Mouse (Mus musculus) left cerebral cortex, adult 9 months (tissue): ENCODE results near the gene Fli1.

ENCODE experiments used
- DNase-seq, 2 experiments: peaks; one replicate each; pipeline ENCODE4 v3.0.0; 2022; ENCODE audit warnings: low spot score in 2 of 2

Gene Fli1

DNA sequence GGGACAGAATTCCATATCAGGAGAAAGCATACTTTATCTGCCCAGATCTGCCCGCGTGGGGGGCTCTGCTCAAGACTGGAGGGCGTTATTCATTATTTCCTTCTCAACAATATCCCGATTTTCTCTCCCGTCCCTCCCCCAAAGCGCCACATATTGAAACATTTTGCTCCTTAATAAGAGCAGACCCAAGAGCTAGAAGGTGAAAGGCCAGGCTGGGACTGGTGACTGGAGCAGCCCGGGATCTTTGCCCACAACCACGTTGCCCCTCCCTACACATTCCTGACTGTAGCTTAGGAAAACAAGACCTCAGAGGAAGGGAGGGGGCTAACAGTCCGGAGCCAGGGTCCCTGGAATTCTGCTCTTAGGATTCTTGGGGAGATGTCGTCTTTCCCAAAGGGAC lies 7.9 kb upstream of the Fli1 start:
- no peak for DNase-seq

GRCm38 (mm10) chr9:32549462-32550384 lies 7.1 kb upstream of the Fli1 start:
- DNase-seq: no peak

DNA sequence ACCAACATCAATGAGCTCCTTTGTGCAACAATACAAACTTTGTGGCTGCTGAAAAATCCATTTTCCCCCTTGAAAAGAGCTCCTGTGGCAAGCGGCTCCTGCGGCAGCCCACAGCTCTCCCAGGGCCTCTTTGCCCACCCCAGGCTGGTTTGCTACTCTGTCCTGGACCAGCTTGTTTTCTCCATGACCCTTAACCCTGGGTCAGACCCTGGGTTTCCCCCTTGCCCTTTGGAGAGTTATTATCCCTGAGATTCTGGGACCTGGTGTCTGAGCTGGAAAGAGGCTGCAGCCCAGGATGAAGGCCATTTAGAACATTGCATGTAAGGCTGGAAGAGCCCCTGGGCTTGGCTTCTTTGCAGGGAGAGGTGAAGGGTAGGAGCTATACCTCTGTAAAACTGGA lies 4.1 kb upstream of the Fli1 start:
- no peak for DNase-seq

DNA sequence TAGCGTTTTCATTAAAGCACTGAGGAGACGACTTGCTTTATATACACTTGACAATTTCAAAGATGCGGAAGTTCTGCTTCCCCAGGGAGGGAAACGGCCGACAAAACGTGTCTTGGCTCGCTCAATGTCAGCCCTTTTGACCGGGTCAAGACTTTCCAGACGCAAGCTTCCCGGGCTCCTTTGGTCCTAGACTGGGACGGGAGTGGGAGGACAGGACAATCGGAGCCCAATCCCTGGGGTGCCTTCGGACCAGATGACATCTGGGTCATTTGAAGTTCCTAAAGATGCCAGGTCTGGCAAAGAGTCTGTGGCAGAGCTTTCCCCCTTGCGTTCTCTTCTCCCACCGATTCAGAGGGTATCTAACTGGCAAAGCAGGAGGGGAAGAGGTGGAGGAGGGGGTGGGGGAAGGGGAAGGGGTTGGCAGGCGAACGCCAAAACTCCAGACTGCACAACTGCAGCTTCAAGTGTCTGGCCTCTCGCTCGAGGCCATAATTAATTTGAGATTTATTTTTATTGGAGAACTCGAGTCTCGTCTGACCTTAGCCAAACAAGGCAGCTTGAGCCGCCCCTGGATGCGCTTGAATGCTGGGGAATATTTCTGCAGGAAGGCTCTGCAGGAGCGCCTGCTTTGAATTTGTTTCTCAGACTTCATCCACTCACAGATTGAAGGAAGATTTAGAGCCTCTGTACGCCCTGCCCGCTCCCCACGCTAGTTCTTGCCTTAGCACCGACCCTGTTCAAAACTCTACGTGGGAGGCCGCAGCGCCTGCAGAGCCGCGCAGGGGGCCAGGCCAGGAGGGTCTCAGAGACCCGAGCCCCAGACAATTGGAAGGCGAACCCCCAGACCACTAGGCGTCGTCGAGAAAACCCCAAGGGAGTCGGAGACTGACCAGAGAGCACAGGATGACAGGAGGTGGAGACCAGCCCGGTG lies 2.3 kb upstream of the Fli1 start:
- DNase-seq: no peak

- no peak for DNase-seq
Observed at GRCm38 (mm10) chr9:32543923-32544575, 1.4 kb upstream of the Fli1 start.

DNA sequence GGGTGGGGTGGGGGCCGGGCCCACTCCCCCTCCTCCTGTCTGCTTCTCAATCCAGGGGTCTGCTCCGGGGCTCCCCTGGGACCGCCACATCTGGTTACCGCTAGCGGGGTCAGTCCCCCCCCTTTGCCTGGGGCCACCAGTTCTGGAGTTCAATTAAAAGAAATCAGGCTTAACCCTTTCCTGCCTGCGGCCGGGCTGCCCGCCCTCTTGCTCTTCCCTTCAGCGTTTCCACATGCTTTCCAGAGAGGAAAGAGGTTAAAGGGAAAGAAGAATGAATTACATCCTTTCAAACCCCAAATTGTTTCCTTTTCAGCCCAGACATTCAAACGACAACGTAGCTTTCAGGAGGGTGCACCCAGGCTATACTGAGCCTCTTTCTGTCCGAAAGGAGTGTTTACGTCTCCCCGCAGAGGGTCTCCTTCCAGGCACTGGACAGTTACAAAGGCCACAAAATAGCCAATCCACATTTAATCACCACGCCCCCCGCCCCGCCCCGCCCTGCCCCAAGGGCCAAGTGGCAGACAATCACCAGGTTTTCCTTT lies 450 bp upstream of the Fli1 start:
- no peak for DNase-seq

GRCm38 (mm10) chr9:32541223-32541901 lies 1.3 kb downstream of the Fli1 start:
- no peak for DNase-seq

- DNase-seq: no peak
Observed at GRCm38 (mm10) chr9:32540406-32541222, 2.0 kb downstream of the Fli1 start.

DNA sequence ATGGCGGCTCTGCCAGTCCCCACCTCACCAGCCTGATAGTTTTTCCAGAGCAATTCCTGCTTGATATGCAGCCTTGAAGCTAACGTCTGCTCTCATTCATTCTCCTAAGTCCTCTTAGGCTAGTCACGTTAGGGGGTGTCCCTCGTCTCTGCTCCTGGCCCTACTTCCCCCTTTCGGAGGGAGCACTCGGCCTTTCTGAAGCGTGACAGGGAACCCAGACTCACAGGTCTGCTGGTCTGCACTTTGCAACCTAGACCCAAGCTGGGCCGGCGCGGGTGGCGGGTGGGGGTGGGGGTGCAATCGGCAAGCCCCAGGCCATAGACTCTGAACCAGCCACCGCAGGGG lies 2.6 kb downstream of the Fli1 start:
- no peak for DNase-seq

GRCm38 (mm10) chr9:32539321-32539761 lies 3.3 kb downstream of the Fli1 start:
- DNase-seq: no peak

DNA sequence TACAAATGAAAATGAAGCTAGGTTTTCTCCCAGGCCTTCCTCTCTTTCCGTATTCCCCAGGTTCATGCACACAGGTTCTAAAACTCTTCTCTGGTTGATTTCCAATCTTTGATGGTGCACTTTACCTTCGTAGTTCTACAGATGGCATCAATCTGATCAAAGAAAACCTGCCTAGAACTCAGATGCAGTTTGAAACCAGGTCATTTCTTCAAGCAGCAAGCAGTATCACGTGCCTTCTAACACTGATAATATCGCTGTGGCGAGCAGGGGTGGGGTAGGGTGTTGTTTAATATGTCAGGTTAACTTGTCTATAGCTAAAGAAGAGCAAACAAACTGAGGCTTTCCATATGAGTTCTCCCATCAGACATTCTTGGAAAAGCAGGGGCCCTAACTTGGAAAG lies 4.5 kb downstream of the Fli1 start:
- no peak for DNase-seq

- no peak for DNase-seq
Observed at GRCm38 (mm10) chr9:32537706-32538105, 5.0 kb downstream of the Fli1 start.

- DNase-seq: no peak
Observed at GRCm38 (mm10) chr9:32535201-32535955, 7.3 kb downstream of the Fli1 start.

- DNase-seq: no peak
Observed at GRCm38 (mm10) chr9:32534025-32534615, 8.5 kb downstream of the Fli1 start.

DNA sequence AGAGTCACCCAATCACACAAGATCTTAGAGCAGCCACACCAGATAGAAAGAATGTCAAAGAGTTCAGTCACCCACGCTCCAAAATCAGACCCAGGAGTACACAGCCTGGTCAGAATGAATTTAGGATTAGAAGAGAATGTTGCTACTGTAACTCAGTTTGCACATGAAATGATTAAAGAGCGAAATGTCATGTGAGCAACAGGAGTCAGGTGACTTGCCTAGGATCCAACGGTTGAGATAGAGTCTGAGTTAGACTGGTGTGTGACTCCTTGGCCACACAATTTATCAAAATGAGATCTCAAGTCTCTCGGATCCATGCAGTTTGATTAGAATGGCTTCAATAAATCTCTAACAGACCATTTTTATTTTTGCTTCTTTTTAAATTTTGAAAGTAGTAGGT lies 11.1 kb downstream of the Fli1 start:
- no peak for DNase-seq

DNA sequence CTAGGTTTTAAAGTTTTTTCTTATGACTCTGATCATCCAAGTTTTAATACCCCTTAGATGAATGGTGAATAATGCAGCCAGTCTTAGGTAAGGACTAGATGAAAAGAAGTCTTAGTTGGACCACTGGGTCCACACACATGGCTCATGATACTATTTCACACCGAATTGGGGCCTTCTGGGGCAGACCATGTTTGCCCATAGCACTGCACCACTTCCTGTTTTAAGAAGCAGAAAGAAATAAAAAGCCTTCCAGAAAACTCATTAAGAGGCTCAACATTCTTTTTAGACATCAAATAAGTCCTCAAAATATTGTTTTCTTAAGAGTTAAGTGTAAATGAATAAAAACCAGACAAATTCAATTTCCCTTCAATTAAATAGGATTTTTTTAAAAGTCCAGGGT lies 11.7 kb downstream of the Fli1 start:
- DNase-seq: no peak

- DNase-seq: no peak
Observed at GRCm38 (mm10) chr9:32530188-32530587, 12.5 kb downstream of the Fli1 start.

GRCm38 (mm10) chr9:32529594-32529993 lies 13.1 kb downstream of the Fli1 start:
- no peak for DNase-seq

- no peak for DNase-seq
Observed at GRCm38 (mm10) chr9:32527329-32527728, 15.3 kb downstream of the Fli1 start.
